Mouse (Mus musculus) kidney, adult 2 months (tissue): Measurements from ENCODE around the gene Tns4. TPM values are rescaled to one million over a fixed set of nuclear protein-coding genes. Genes with fewer than 3 reads are reported as not detected.

Experiments used
- DNase-seq: peaks from one replicate; pipeline ENCODE4 v3.0.0; 2021
- H3K27ac ChIP-seq: fragments of 200-500 bp; 2 replicates; pipeline ENCODE4 v1.5.1; 2012; ENCODE audit warnings: low read depth, low read length, control low read depth, inconsistent platforms; ENCODE audit not compliant: insufficient read depth
- H3K27me3 ChIP-seq: fragments of 200-500 bp; replicated peaks from 2 replicates; pipeline ENCODE4 v1.6.1; 2012; ENCODE audit warnings: mild to moderate bottlenecking, moderate library complexity, low read length, inconsistent platforms; ENCODE audit not compliant: control insufficient read depth, insufficient read depth
- H3K36me3 ChIP-seq: fragments of 200-500 bp; 2 replicates; pipeline ENCODE4 v1.6.1; 2012; ENCODE audit warnings: mild to moderate bottlenecking, moderate library complexity, low read length, inconsistent platforms; ENCODE audit not compliant: control insufficient read depth, insufficient read depth
- H3K4me1 ChIP-seq: fragments of 200-500 bp; 2 replicates; pipeline ENCODE4 v1.6.1; 2011; ENCODE audit warnings: low read length; ENCODE audit not compliant: control insufficient read depth, insufficient read depth
- H3K4me3 ChIP-seq: fragments of 200-500 bp; 2 replicates; pipeline ENCODE4 v1.5.1; 2011; ENCODE audit warnings: mild to moderate bottlenecking, low read depth, low read length, control low read depth; ENCODE audit not compliant: insufficient read depth
- CTCF ChIP-seq: fragments of 200-500 bp; conservative IDR thresholded peaks from 2 replicates; pipeline ENCODE4 v1.5.1; 2011; ENCODE audit warnings: low read depth, mild to moderate bottlenecking, control low read depth, low read length, moderate library complexity, mixed read lengths; ENCODE audit not compliant: insufficient read depth, insufficient read length
- POLR2A ChIP-seq: fragments of 200-500 bp; IDR thresholded peaks from one replicate; pipeline ENCODE4 v1.6.1; 2011; ENCODE audit warnings: low read depth, low read length, control low read depth
- WGBS: fragments of 180-500 bp; shearing (Covaris S2); methylation state at CpG from one replicate; pipeline ENCODE4 v1.1.7; 2018; 5-methylcytosine and 5-hydroxymethylcytosine counted together
- polyA plus RNA-seq: library from polyadenylated mRNA; depleted of rRNA; stranded (reverse); fragments of >200 nt; gene quantifications from 2 replicates; pipeline ENCODE4 v1.2.3, GENCODE M21; 2012

The Tns4 gene
- polyA plus RNA-seq, 1 experiment = 0.86 TPM

GRCm38 (mm10) chr11:99040346-99040974, 48.6 kb downstream of the Tns4 start:
- H3K4me3 ChIP-seq = peak overlapping the region; percentile 46
- peaks cover 12% of the 10 kb centered on the region; the same call in 1 of the 2 replicates for H3K4me1 ChIP-seq
- peak; percentile 63 for DNase-seq
- TF ChIP-seq POLR2A = no peak
- TF ChIP-seq CTCF = peak; percentile 51; the same call in 1 of the 2 replicates
- H3K36me3 ChIP-seq = no peaks in the 10 kb centered on the region
- peak overlapping the region; percentile 76 for H3K27ac ChIP-seq
- no peaks in the 10 kb centered on the region for H3K27me3 ChIP-seq
- 7% methylated on average over 17 of the region's 17 CpGs for WGBS

- peak; percentile 89 for DNase-seq
- H3K27me3 ChIP-seq = no peaks in the 10 kb centered on the region
- TF ChIP-seq CTCF = peak; percentile 93
- TF ChIP-seq POLR2A = no peak
- H3K4me3 ChIP-seq = peak overlapping the region; percentile 11; the same call in 1 of the 2 replicates
- H3K27ac ChIP-seq = no peak overlapping the region
- under 1% methylated on average over 15 of the region's 15 CpGs for WGBS
- H3K4me1 ChIP-seq = peaks cover 8% of the 10 kb centered on the region; the same call in 1 of the 2 replicates
- H3K36me3 ChIP-seq = no peaks in the 10 kb centered on the region
Measured at GRCm38 (mm10) chr11:99039782-99040181, 49.3 kb downstream of the Tns4 start.

- Histone ChIP-seq H3K36me3 (no peaks in the 10 kb centered on the region), H3K27me3 (no peaks in the 10 kb centered on the region), H3K4me1 (no peaks in the 10 kb centered on the region; the same call in 1 of the 2 replicates), H3K4me3 (no peak overlapping the region), H3K27ac (no peak overlapping the region)
- no peak for DNase-seq
- no peak for TF ChIP-seq POLR2A
- TF ChIP-seq CTCF = no peak
- 80% methylated on average over 6 of the region's 6 CpGs for whole genome bisulfite sequencing
Measured at GRCm38 (mm10) chr11:99036254-99036653, 52.9 kb downstream of the Tns4 start.

GRCm38 (mm10) chr11:99035350-99035749, 53.8 kb downstream of the Tns4 start:
- Histone ChIP-seq H3K27me3 (no peaks in the 10 kb centered on the region), H3K4me1 (no peaks in the 10 kb centered on the region; the same call in 1 of the 2 replicates), H3K27ac (no peak overlapping the region), H3K36me3 (no peaks in the 10 kb centered on the region), H3K4me3 (no peak overlapping the region)
- 82% methylated on average over 4 of the region's 4 CpGs for WGBS
- DNase-seq = no peak
- peak; percentile 47 for TF ChIP-seq CTCF
- no peak for TF ChIP-seq POLR2A

- Histone ChIP-seq H3K27me3 (no peaks in the 10 kb centered on the region), H3K27ac (no peak overlapping the region), H3K36me3 (no peaks in the 10 kb centered on the region), H3K4me3 (no peak overlapping the region), H3K4me1 (no peaks in the 10 kb centered on the region; the same call in 1 of the 2 replicates)
- TF ChIP-seq CTCF = no peak
- TF ChIP-seq POLR2A = no peak
- WGBS = 75% methylated on average over 12 of the region's 12 CpGs
- no peak for DNase-seq
Measured at GRCm38 (mm10) chr11:99026899-99027440, 62.1 kb downstream of the Tns4 start.

GRCm38 (mm10) chr11:99025878-99026277, 63.2 kb downstream of the Tns4 start:
- H3K36me3 ChIP-seq = no peaks in the 10 kb centered on the region
- TF ChIP-seq POLR2A = no peak
- no peak for TF ChIP-seq CTCF
- H3K4me3 ChIP-seq = no peak overlapping the region
- WGBS = 88% methylated on average over 6 of the region's 6 CpGs
- no peak for DNase-seq
- H3K4me1 ChIP-seq = no peaks in the 10 kb centered on the region; the same call in 1 of the 2 replicates
- H3K27me3 ChIP-seq = no peaks in the 10 kb centered on the region
- no peak overlapping the region for H3K27ac ChIP-seq

- Histone ChIP-seq H3K27me3 (no peaks in the 10 kb centered on the region), H3K27ac (no peak overlapping the region), H3K4me1 (no peaks in the 10 kb centered on the region; the same call in 1 of the 2 replicates), H3K36me3 (no peaks in the 10 kb centered on the region), H3K4me3 (peak overlapping the region; percentile 54)
- 35% methylated on average over 18 of the region's 18 CpGs for WGBS
- no peak for TF ChIP-seq POLR2A
- TF ChIP-seq CTCF = no peak
- no peak for DNase-seq
Measured at GRCm38 (mm10) chr11:99024468-99025134, 64.5 kb downstream of the Tns4 start.
